In the genomic region with DNA sequence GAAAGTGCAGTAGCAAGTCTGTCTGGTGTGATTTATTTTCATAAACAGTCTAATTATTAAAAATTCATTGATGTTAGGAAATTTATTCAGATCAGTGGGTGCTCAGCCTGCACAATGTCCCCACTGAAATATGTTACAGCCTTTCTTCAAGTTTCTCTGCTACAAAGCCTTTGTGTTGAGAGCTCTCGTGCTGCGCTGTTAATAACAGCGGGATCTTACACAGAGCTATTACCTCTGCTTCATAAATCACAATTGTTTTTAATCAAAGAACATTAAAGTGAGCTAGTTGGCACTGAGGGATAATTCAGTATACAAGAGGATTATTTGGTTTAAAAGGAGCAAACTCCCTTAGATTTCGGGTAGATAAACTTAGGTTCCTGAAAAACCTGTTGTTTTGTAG, we compare ENCODE assay signal across 13 mouse cellular contexts.
"Had no signal": no experiment of that assay in that cellular context is flagged by ENCODE, and none has a peak within 500 bp of the region (broad histone marks: within the 10 kb centered on the region; RNA-seq: fewer than 3 reads in every experiment).

No protein-coding gene starts in this region.

- ATAC-seq: intestine, embryonic 16.5 days; liver, embryonic 12.5 days had no signal

- H3K4me3 ChIP-seq: kidney, embryonic 15.5 days; left cerebral cortex, adult 2 months; limb, embryonic 10.5 days; liver, embryonic 12.5 days; midbrain, embryonic 12.5 days had no signal

- H3K36me3 ChIP-seq: kidney, embryonic 15.5 days; limb, embryonic 10.5 days; liver, embryonic 12.5 days; midbrain, embryonic 12.5 days had no signal

- DNase-seq: kidney, adult 2 months; kidney, postnatal 14 days; lung, embryonic 14.5 days; lung, postnatal 10 days; lung, postnatal 4 days; right cerebral cortex, postnatal 14 days; thymus, postnatal 36 days had no signal

- H3K4me1 ChIP-seq: kidney, embryonic 15.5 days; limb, embryonic 10.5 days; liver, embryonic 12.5 days; midbrain, embryonic 12.5 days had no signal

- H3K4me2 ChIP-seq: kidney, embryonic 15.5 days; liver, embryonic 12.5 days; lung, embryonic 14.5 days; midbrain, embryonic 12.5 days had no signal

- H3K27ac ChIP-seq: kidney, embryonic 15.5 days; left cerebral cortex, adult 2 months; limb, embryonic 10.5 days; liver, embryonic 12.5 days; midbrain, embryonic 12.5 days had no signal

- H3K9ac ChIP-seq: kidney, embryonic 15.5 days; liver, embryonic 12.5 days; lung, embryonic 14.5 days; midbrain, embryonic 12.5 days had no signal

- H3K27me3 ChIP-seq: kidney, embryonic 15.5 days; liver, embryonic 12.5 days; midbrain, embryonic 12.5 days had no signal

- H3K9me3 ChIP-seq: kidney, embryonic 15.5 days; limb, embryonic 10.5 days; liver, embryonic 12.5 days; midbrain, embryonic 12.5 days had no signal
